Mouse (Mus musculus) heart, adult 2 months (tissue): ENCODE results near the gene Mmab. TPM values are rescaled to one million over a fixed set of nuclear protein-coding genes. Genes with fewer than 3 reads are reported as not detected.

Experiments used
- DNase-seq, 2 experiments: peaks; one replicate each; pipeline ENCODE4 v3.0.0; 2021
- H3K27ac ChIP-seq: fragments of 200-600 bp; 2 replicates; pipeline ENCODE4 v1.8.1; 2022
- H3K27me3 ChIP-seq: fragments of 200-500 bp; 2 replicates; pipeline ENCODE4 v1.6.1; 2012; ENCODE audit warnings: mild to moderate bottlenecking, low read length, inconsistent platforms, mixed read lengths; ENCODE audit not compliant: control insufficient read depth, insufficient read depth
- H3K36me3 ChIP-seq: fragments of 200-500 bp; 2 replicates; pipeline ENCODE4 v1.6.1; 2012; ENCODE audit warnings: low read length, inconsistent platforms; ENCODE audit not compliant: control insufficient read depth, insufficient read depth
- H3K4me1 ChIP-seq: fragments of 200-500 bp; 2 replicates; pipeline ENCODE4 v1.6.1; 2011; ENCODE audit warnings: low read length; ENCODE audit not compliant: control insufficient read depth, insufficient read depth
- H3K4me3 ChIP-seq: fragments of 200-600 bp; 2 replicates; pipeline ENCODE4 v1.8.1; 2022
- H3K79me2 ChIP-seq: fragments of 200-500 bp; replicated peaks from 2 replicates; pipeline ENCODE4 v1.6.1; 2012; ENCODE audit warnings: mild to moderate bottlenecking, inconsistent platforms, low read length, moderate library complexity, mixed read lengths; ENCODE audit not compliant: control insufficient read depth, insufficient read depth
- H3K9ac ChIP-seq: fragments of 200-500 bp; 2 replicates; pipeline ENCODE4 v1.6.1; 2012; ENCODE audit warnings: low read depth, mild to moderate bottlenecking, control low read depth, inconsistent platforms, low read length, mixed read lengths
- CTCF ChIP-seq: fragments of 200-600 bp; IDR thresholded peaks from 2 replicates; pipeline ENCODE4 v1.8.1; 2022; ENCODE audit warnings: antibody characterized with exemption, mild to moderate bottlenecking, moderate library complexity
- EP300 ChIP-seq: fragments of 200-500 bp; IDR thresholded peaks from 2 replicates; pipeline ENCODE4 v1.6.1; 2011; ENCODE audit warnings: low read depth, low read length, control low read depth; ENCODE audit not compliant: insufficient read depth
- POLR2A ChIP-seq: fragments of 200-500 bp; IDR thresholded peaks from 2 replicates; pipeline ENCODE4 v1.6.1; 2011; ENCODE audit warnings: mild to moderate bottlenecking, low read depth, low read length, control low read depth; ENCODE audit not compliant: insufficient read depth
- WGBS: fragments of 180-500 bp; shearing (Covaris S2); methylation state at CpG from one replicate; pipeline ENCODE4 v1.1.7; 2018; 5-methylcytosine and 5-hydroxymethylcytosine counted together
- intact Hi-C: fragments of 180-260 bp; cut with DNase I; formaldehyde crosslinking; loops from one replicate; pipeline ENCODE4 v1.15.1; 2025
- polyA plus RNA-seq: library from polyadenylated mRNA; depleted of rRNA; stranded (reverse); fragments of >200 nt; gene quantifications from 2 replicates; pipeline ENCODE4 v1.2.3, GENCODE M21; 2012
- total RNA-seq, 2 experiments: library from RNA; stranded (reverse); gene quantifications; 2 replicates each; pipeline ENCODE4 v1.2.3; 2021

Gene Mmab
- total and polyA plus RNA-seq, 3 experiments = 19.4 to 24.7 (median 21.0) TPM

GRCm38 (mm10) chr5:114412361-114412998 is 31.4 kb downstream of the Mmab start:
- Histone ChIP-seq H3K79me2 (no peaks in the 10 kb centered on the region), H3K27ac (no peak overlapping the region), H3K4me3 (no peak overlapping the region), H3K9ac (no peak overlapping the region), H3K36me3 (no peaks in the 10 kb centered on the region), H3K27me3 (no peaks in the 10 kb centered on the region), H3K4me1 (peaks cover 3% of the 10 kb centered on the region)
- intact Hi-C loops = no loop called here
- 87% methylated on average over 23 of the region's 23 CpGs for WGBS
- no peak for TF ChIP-seq EP300
- no peak for TF ChIP-seq CTCF
- no peak for TF ChIP-seq POLR2A
- DNase-seq = no peak

DNA sequence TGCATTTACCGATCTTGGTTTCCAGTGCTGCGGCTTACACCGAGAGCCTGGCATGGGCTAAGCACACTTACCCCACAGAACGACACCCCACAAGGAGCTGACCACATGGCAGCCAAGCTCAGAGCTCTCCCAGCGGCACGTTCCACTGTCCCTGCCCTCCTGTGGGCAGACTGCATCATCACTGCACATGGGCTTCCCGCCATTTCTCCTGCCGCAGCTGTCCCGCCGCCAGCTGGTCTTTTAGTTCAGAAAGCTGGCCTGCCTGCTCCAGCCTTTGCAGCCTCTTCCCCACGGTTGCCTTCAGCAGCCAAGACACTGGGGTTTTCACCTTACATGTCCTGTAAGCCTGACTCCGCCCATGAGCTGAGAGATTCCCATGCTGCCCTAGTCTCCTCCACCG is 33.4 kb downstream of the Mmab start:
- H3K4me1 ChIP-seq = peaks cover 3% of the 10 kb centered on the region
- intact Hi-C loops = no loop called here
- no peak for TF ChIP-seq POLR2A
- TF ChIP-seq CTCF = no peak
- no peak for TF ChIP-seq EP300
- H3K27me3 ChIP-seq = no peaks in the 10 kb centered on the region
- no peaks in the 10 kb centered on the region for H3K79me2 ChIP-seq
- H3K36me3 ChIP-seq = no peaks in the 10 kb centered on the region
- DNase-seq = no peak
- no peak overlapping the region for H3K9ac ChIP-seq
- no peak overlapping the region for H3K4me3 ChIP-seq
- WGBS = 88% methylated on average over 13 of the region's 13 CpGs
- H3K27ac ChIP-seq = no peak overlapping the region

GRCm38 (mm10) chr5:114408846-114409245 is 35.0 kb downstream of the Mmab start:
- 91% methylated on average over 11 of the region's 11 CpGs for WGBS
- H3K4me3 ChIP-seq = no peak overlapping the region
- no peaks in the 10 kb centered on the region for H3K36me3 ChIP-seq
- H3K79me2 ChIP-seq = no peaks in the 10 kb centered on the region
- TF ChIP-seq CTCF (no peak), POLR2A (no peak), EP300 (no peak)
- intact Hi-C loops = no loop called here
- H3K9ac ChIP-seq = no peak overlapping the region
- no peaks in the 10 kb centered on the region for H3K27me3 ChIP-seq
- DNase-seq = no peak
- peaks cover 3% of the 10 kb centered on the region for H3K4me1 ChIP-seq
- no peak overlapping the region for H3K27ac ChIP-seq

- WGBS = 85% methylated on average over 9 of the region's 9 CpGs
- TF ChIP-seq EP300 (no peak), POLR2A (no peak), CTCF (no peak)
- no peak for DNase-seq
- Histone ChIP-seq H3K79me2 (no peaks in the 10 kb centered on the region), H3K4me1 (no peaks in the 10 kb centered on the region), H3K27ac (no peak overlapping the region), H3K27me3 (no peaks in the 10 kb centered on the region), H3K4me3 (no peak overlapping the region), H3K36me3 (no peaks in the 10 kb centered on the region), H3K9ac (no peak overlapping the region)
- intact Hi-C loops = no loop called here
These were observed 36.0 kb downstream of the Mmab start for GRCm38 (mm10) chr5:114407810-114408209.

DNA sequence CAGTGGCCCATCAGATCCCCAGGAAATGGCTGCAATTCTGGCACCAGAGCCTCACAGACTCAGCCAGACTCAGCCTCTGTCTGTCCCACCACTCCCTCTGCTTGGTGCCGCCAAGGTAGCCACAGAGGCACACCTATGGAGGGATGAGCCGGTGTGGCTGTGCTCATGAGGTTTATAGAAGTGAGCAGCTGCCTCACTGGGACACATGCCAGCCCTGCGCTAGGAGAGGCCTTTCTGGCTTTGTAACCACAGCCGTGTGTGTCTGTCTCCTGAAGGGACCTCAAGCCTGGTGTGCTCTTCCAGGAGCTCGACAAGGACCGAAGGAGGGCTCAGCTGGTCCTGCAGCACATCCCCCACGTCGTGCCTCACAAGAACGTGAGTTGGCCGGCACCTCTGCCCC is 36.6 kb downstream of the Mmab start:
- Histone ChIP-seq H3K9ac (no peak overlapping the region), H3K27me3 (no peaks in the 10 kb centered on the region), H3K79me2 (no peaks in the 10 kb centered on the region), H3K27ac (no peak overlapping the region), H3K36me3 (no peaks in the 10 kb centered on the region), H3K4me1 (no peaks in the 10 kb centered on the region), H3K4me3 (no peak overlapping the region)
- no peak for DNase-seq
- WGBS = 76% methylated on average over 10 of the region's 10 CpGs
- TF ChIP-seq POLR2A (no peak), EP300 (no peak), CTCF (no peak)
- intact Hi-C loops = no loop called here

- no peaks in the 10 kb centered on the region for H3K79me2 ChIP-seq
- no peak overlapping the region for H3K4me3 ChIP-seq
- no peaks in the 10 kb centered on the region for H3K27me3 ChIP-seq
- H3K36me3 ChIP-seq = no peaks in the 10 kb centered on the region
- H3K4me1 ChIP-seq = no peaks in the 10 kb centered on the region
- no peak overlapping the region for H3K9ac ChIP-seq
- intact Hi-C loops = no loop called here
- H3K27ac ChIP-seq = no peak overlapping the region
- 85% methylated on average over 14 of the region's 14 CpGs for WGBS
- TF ChIP-seq EP300 = no peak
- no peak for TF ChIP-seq POLR2A
- no peak for TF ChIP-seq CTCF
- no peak for DNase-seq
These were observed 37.3 kb downstream of the Mmab start for GRCm38 (mm10) chr5:114406592-114406991.
